Mouse (Mus musculus): ENCODE measurements around the gene Usp8. TPM values are rescaled to one million over a fixed set of nuclear protein-coding genes. Genes with fewer than 3 reads are reported as not detected.

Gene Usp8
- polyA plus RNA-seq (2017; shearing (Covaris generic)), result 48.1 TPM

DNA sequence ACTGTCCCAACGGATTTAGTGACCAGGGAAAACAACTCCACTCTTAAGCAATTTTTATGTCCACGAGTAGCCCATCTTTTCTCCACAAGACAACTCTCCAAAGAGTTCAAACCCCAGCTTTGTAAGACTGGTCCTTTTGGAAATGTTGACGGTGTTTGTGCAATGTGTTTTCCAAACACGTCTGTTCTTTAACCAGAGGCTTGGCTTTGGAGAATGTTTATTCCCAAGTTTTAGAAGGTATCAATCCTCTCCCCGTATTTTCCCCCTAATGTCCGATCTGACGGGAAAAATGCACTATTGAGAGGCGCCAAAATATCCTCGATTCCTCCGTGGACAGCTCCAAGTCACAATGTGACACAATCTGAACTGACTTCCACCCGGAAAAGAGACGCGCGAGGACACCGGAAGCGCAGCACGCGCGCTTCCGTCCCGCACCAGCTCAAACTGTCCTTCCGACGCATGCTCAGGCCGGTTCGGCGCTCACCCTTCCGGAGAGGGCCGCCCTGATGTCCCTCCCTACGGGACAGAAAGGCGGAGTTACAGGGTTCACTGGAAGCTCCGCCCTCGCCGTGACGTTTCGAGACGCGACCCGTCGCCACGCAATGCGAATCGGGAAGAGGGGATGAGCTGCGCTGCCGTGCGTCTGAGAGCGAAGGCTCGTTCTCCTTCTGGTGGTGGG, at the start of gene Usp8:
Gene Usp8, plus strand, starts transcription at position 570 of the 679 bp plus-strand sequence.

DNA sequence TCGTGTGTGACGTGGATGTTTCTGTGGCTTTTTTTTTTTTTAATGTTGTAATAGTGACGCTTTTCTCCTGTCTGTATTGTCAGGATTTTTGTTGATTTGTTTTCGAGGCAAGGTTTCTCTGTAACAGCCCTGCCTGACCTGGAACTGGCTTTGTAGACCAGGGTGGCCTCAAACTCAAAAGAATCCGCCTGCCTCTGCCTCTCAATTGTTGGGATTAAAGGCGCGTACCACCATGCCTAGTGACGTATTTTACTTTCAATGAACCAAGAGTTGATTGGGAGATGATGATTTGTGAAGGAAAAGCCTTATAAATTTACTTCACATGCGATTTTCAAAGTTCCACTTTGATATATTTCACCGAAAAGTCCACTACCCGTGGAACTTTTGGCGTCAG, 31.0 kb upstream of the Usp8 start, which contains the start of gene Gabpb1:
Gene Gabpb1, minus strand, starts transcription at position 216 of the 394 bp plus-strand sequence.

DNA sequence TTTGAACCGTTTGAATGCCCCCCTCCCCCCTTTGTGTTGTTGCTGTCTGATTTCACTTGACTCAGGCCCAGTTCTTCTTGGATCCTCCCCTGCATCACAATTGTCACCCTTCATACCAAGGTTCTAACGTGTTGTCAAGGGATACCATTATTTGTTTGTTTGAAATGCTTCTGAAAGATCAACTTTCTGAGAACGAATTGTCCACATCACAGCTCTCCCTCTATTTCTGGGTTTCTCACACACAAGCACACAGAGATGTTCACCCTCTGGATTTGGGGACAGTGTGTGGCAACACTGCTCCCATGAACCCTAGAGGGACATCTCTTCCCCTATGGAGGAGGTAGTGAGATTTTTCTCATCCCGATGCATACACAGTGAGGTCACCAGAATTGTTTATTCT, 76.2 kb downstream of the Usp8 start, which contains the start of gene Usp50:
Gene Usp50, minus strand, starts transcription at position 101 of the 400 bp plus-strand sequence.

Other genes with a start within 250 kb of the Usp8 start
- gene Atp8b4, start 206.7 kb upstream of the Usp8 start, polyA plus RNA-seq (2017; shearing (Covaris generic)), result 75.4 TPM
- gene Slc27a2, start 154.9 kb upstream of the Usp8 start, polyA plus RNA-seq (2017; shearing (Covaris generic)), result 0.54 TPM
- 11.1 TPM for gene Hdc, start 88.0 kb upstream of the Usp8 start, polyA plus RNA-seq (2017; shearing (Covaris generic))
- 233 TPM for gene Gabpb1, start 31.0 kb upstream of the Usp8 start, polyA plus RNA-seq (2017; shearing (Covaris generic))
- gene Usp50, start 76.1 kb downstream of the Usp8 start, polyA plus RNA-seq (2017; shearing (Covaris generic)), result 2.8 TPM
- gene Trpm7, start 168.9 kb downstream of the Usp8 start, polyA plus RNA-seq (2017; shearing (Covaris generic)), result 58.4 TPM
- 50.2 TPM for gene Sppl2a, start 225.9 kb downstream of the Usp8 start, polyA plus RNA-seq (2017; shearing (Covaris generic))